Mouse (Mus musculus) limb, embryonic 14.5 days (tissue): Measurements from ENCODE around the gene Ppm1b. TPM values are rescaled to one million over a fixed set of nuclear protein-coding genes. Genes with fewer than 3 reads are reported as not detected.

Experiments
- ATAC-seq: fragments of 200-750 bp; cut with Nextera tagmentation; 2 replicates; pipeline ENCODE4 v1.8.0; 2017; ENCODE audit warnings: low read depth, moderate number of reproducible peaks, moderate TSS enrichment; ENCODE audit not compliant: low FRiP score
- DNase-seq: peaks from one replicate; pipeline ENCODE4 v3.0.0-alpha.2; 2015; ENCODE audit warnings: low spot score
- H3K27ac ChIP-seq: fragments of 300-500 bp; sonication (generic); replicated peaks from 2 replicates; pipeline ENCODE4 v1.5.1; 2014; ENCODE audit warnings: low read depth, mild to moderate bottlenecking, low read length, moderate library complexity, mixed read lengths
- H3K27me3 ChIP-seq: fragments of 300-500 bp; sonication (generic); 2 replicates; pipeline ENCODE4 v1.6.1; 2014; ENCODE audit warnings: low read length, mixed read lengths; ENCODE audit not compliant: control insufficient read depth, insufficient read depth
- H3K36me3 ChIP-seq: fragments of 300-500 bp; sonication (generic); 2 replicates; pipeline ENCODE4 v1.6.1; 2014; ENCODE audit warnings: mild to moderate bottlenecking, low read length, moderate library complexity, mixed read lengths; ENCODE audit not compliant: control insufficient read depth, insufficient read depth
- H3K4me1 ChIP-seq: fragments of 300-500 bp; sonication (generic); 2 replicates; pipeline ENCODE4 v1.6.1; 2014; ENCODE audit warnings: antibody characterized with exemption, low read length, mixed read lengths; ENCODE audit not compliant: control insufficient read depth, insufficient read depth
- H3K4me2 ChIP-seq: fragments of 300-500 bp; sonication (generic); replicated peaks from 2 replicates; pipeline ENCODE4 v1.6.1; 2014; ENCODE audit warnings: low read depth, mild to moderate bottlenecking, low read length, moderate library complexity; ENCODE audit not compliant: severe bottlenecking
- H3K4me3 ChIP-seq: fragments of 300-500 bp; sonication (generic); replicated peaks from 2 replicates; pipeline ENCODE4 v1.5.1; 2014; ENCODE audit warnings: low read length
- H3K9ac ChIP-seq: fragments of 300-500 bp; sonication (generic); 2 replicates; pipeline ENCODE4 v1.6.1; 2014; ENCODE audit warnings: mild to moderate bottlenecking, low read depth, low read length, moderate library complexity; ENCODE audit not compliant: severe bottlenecking
- H3K9me3 ChIP-seq: fragments of 300-500 bp; sonication (generic); 2 replicates; pipeline ENCODE4 v1.6.1; 2016; ENCODE audit warnings: low read length; ENCODE audit not compliant: control insufficient read depth
- POLR2A ChIP-seq: fragments of 200-500 bp; IDR thresholded peaks from 2 replicates; pipeline ENCODE4 v1.8.0; 2012; ENCODE audit warnings: inconsistent platforms, mild to moderate bottlenecking, moderate library complexity, borderline replicate concordance; ENCODE audit not compliant: insufficient read depth, insufficient read length; ENCODE audit errors: extremely low read depth
- WGBS: fragments of 180-500 bp; shearing (Covaris S2); extraction: QIAGEN DNeasy Blood & Tissue Kit; methylation state at CpG from one replicate; pipeline ENCODE4 v1.1.7; 2014; 5-methylcytosine and 5-hydroxymethylcytosine counted together
- polyA plus RNA-seq, 2 experiments: library from polyadenylated mRNA; depleted of rRNA in 1 of 2; stranded (reverse) in 1 of 2; unstranded in 1 of 2; fragments of >200 nt; fragmentation: Nextera tagmentation in 1 of 2; extraction: Ambion mirVana in 1 of 2; gene quantifications; 2 replicates each; pipeline versions ENCODE4 v1.2.1 to v1.2.3; 2012 to 2014

Gene Ppm1b
- polyA plus RNA-seq, 2 experiments, result 59.9 to 69.3 TPM

- Histone ChIP-seq H3K4me2 (peak overlapping the region; percentile 65), H3K4me3 (peak overlapping the region; percentile 93), H3K27me3 (no peaks in the 10 kb centered on the region), H3K4me1 (peaks cover 17% of the 10 kb centered on the region), H3K27ac (peak overlapping the region; percentile 91), H3K9ac (peak overlapping the region; percentile 94), H3K9me3 (no peaks in the 10 kb centered on the region), H3K36me3 (no peaks in the 10 kb centered on the region)
- DNase-seq (peak; percentile 99), ATAC-seq (peak; percentile 98)
- under 1% methylated on average over 34 of the region's 55 CpGs for WGBS
- TF ChIP-seq POLR2A, result peak; percentile 98
These were observed 1.1 kb downstream of the Ppm1b start for GRCm38 (mm10) chr17:84957487-84958259.

GRCm38 (mm10) chr17:84958411-84958911 is 1.9 kb downstream of the Ppm1b start:
- Histone ChIP-seq H3K27me3 (no peaks in the 10 kb centered on the region), H3K9ac (peak overlapping the region; percentile 94), H3K27ac (peak overlapping the region; percentile 91), H3K4me2 (peak overlapping the region; percentile 65), H3K4me1 (peaks cover 17% of the 10 kb centered on the region), H3K36me3 (no peaks in the 10 kb centered on the region), H3K9me3 (no peaks in the 10 kb centered on the region), H3K4me3 (peak overlapping the region; percentile 93)
- under 1% methylated on average over 22 of the region's 52 CpGs for WGBS
- DNase-seq (no peak), ATAC-seq (no peak)
- TF ChIP-seq POLR2A, result no peak

GRCm38 (mm10) chr17:84958986-84959664 is 2.6 kb downstream of the Ppm1b start:
- Histone ChIP-seq H3K27me3 (no peaks in the 10 kb centered on the region), H3K36me3 (no peaks in the 10 kb centered on the region), H3K4me3 (peak overlapping the region; percentile 93), H3K9ac (peak overlapping the region; percentile 94), H3K27ac (no peak overlapping the region), H3K4me1 (peaks cover 17% of the 10 kb centered on the region), H3K9me3 (no peaks in the 10 kb centered on the region), H3K4me2 (peak overlapping the region; percentile 65)
- 25% methylated on average over 6 of the region's 6 CpGs for WGBS
- ATAC-seq (no peak), DNase-seq (no peak)
- no peak for TF ChIP-seq POLR2A

- peak overlapping the region; percentile 93 for H3K4me3 ChIP-seq
- no peak overlapping the region for H3K27ac ChIP-seq
- H3K27me3 ChIP-seq, result no peaks in the 10 kb centered on the region
- H3K4me2 ChIP-seq, result peak overlapping the region; percentile 65
- H3K9me3 ChIP-seq, result no peaks in the 10 kb centered on the region
- H3K9ac ChIP-seq, result 0 out of 2 replicates have a peak overlapping the region, but pooled peaks have one; percentile 94
- no peak for ATAC-seq
- no peak for TF ChIP-seq POLR2A
- 65% methylated on average over 3 of the region's 3 CpGs for WGBS
- peaks cover 17% of the 10 kb centered on the region for H3K4me1 ChIP-seq
- no peaks in the 10 kb centered on the region for H3K36me3 ChIP-seq
- DNase-seq, result no peak
These were observed 3.1 kb downstream of the Ppm1b start for GRCm38 (mm10) chr17:84959665-84960020.

GRCm38 (mm10) chr17:84960136-84960535 is 3.6 kb downstream of the Ppm1b start:
- no peak for TF ChIP-seq POLR2A
- Histone ChIP-seq H3K36me3 (no peaks in the 10 kb centered on the region), H3K27me3 (no peaks in the 10 kb centered on the region), H3K4me1 (peaks cover 17% of the 10 kb centered on the region), H3K27ac (no peak overlapping the region), H3K4me3 (0 out of 2 replicates have a peak overlapping the region, but pooled peaks have one; percentile 3), H3K4me2 (0 out of 2 replicates have a peak overlapping the region, but pooled peaks have one; percentile 65), H3K9ac (no peak overlapping the region), H3K9me3 (no peaks in the 10 kb centered on the region)
- no peak for ATAC-seq
- DNase-seq, result no peak
- 65% methylated on average over 4 of the region's 4 CpGs for WGBS
